Mouse (Mus musculus) bone marrow macrophage, adult 2 months (primary cell): ENCODE results near the gene Kcnh1. TPM values are rescaled to one million over a fixed set of nuclear protein-coding genes. Genes with fewer than 3 reads are reported as not detected.

Experiments
- H3K27ac ChIP-seq: 2 replicates; pipeline ENCODE4 v1.5.1; 2012; ENCODE audit warnings: low read depth, low read length; ENCODE audit not compliant: insufficient read depth
- H3K4me1 ChIP-seq: 2 replicates; pipeline ENCODE4 v1.6.1; 2012; ENCODE audit warnings: low read length; ENCODE audit not compliant: control insufficient read depth, insufficient read depth
- H3K4me3 ChIP-seq: 2 replicates; pipeline ENCODE4 v1.5.1; 2012; ENCODE audit warnings: mild to moderate bottlenecking, low read length, moderate library complexity; ENCODE audit not compliant: insufficient read depth
- CTCF ChIP-seq: IDR thresholded peaks from 2 replicates; pipeline ENCODE4 v1.5.1; 2012; ENCODE audit warnings: low read depth, mild to moderate bottlenecking, low read length, moderate library complexity
- POLR2A ChIP-seq: IDR thresholded peaks from 2 replicates; pipeline ENCODE4 v1.6.1; 2012; ENCODE audit warnings: mild to moderate bottlenecking, low read depth, low read length, borderline replicate concordance
- polyA plus RNA-seq: library from polyadenylated mRNA; stranded (reverse); fragments of >200 nt; gene quantifications from 2 replicates; pipeline ENCODE4 v1.2.4, GENCODE M21; 2012; ENCODE audit not compliant: missing spikeins, insufficient read depth, insufficient read length

The Kcnh1 gene
- polyA plus RNA-seq, 1 experiment: not detected

DNA sequence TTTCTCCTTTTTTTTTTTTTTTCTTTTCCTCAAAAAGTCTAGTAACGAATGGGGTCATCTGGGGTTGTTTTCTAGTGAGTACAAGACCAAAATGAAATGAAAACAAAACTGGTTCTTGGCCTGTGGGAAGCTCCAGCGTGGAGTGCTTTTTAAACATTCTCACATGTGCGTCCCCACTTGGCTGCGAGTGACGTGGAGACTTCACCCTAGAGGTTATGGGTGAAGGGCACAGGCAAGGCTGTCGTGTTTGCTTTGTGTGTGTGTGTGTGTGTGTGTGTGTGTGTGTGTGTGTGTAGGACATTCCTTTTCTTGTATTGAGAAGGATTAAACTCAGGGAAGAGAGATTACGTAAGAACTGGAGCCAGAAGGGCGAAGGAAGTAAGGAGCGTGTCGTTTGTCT, 6.9 kb downstream of the Kcnh1 start:
- TF ChIP-seq CTCF (no peak), POLR2A (no peak)
- no peaks in the 10 kb centered on the region for H3K4me1 ChIP-seq

DNA sequence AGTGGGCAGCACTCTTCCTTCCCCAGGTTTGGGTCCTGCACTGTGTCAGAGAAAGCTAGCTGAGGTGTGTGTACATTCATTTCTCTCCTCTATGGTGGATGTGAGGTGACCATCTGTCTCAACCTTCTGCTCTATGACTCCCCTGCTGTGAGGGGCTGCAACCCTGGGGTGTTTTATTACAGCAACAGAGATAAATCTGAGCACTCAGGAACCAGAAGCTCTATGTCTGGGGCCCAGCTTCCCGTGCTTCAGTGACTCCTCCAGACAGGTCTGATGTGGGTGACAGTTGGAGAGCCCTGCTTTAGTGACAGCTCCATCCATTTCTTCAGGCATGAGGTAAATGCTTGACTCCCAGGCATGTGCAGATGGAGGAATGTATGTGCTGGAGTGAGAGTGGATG, 12.4 kb downstream of the Kcnh1 start:
- no peak overlapping the region for H3K27ac ChIP-seq
- no peak overlapping the region for H3K4me3 ChIP-seq
- no peak for TF ChIP-seq POLR2A
- TF ChIP-seq CTCF: no peak
- H3K4me1 ChIP-seq: no peaks in the 10 kb centered on the region

More for the DNA sequence above, 6.9 kb downstream of the Kcnh1 start:
- Histone ChIP-seq H3K4me3 (no peak overlapping the region), H3K27ac (no peak overlapping the region)

DNA sequence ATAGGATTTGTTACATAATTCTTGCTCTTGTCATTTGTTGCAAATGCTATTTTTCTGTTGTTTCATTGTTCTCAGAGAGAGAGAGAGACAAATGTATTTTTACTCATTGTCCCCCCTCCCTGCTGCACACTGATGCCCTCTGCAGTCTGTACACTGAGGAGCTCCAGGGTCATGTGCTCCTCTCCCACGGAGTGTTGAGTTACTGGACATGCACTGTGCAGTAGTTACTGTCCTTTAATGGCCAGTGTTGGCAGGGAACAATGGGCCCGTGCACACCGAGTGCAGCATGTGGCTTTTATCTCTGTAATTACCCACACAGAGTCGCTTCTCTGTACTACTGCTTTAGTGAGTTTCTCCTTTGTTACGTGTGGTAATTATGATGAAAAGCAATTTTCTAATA, 17.4 kb downstream of the Kcnh1 start:
- Histone ChIP-seq H3K27ac (no peak overlapping the region), H3K4me1 (no peaks in the 10 kb centered on the region), H3K4me3 (no peak overlapping the region)
- TF ChIP-seq CTCF (no peak), POLR2A (no peak)

DNA sequence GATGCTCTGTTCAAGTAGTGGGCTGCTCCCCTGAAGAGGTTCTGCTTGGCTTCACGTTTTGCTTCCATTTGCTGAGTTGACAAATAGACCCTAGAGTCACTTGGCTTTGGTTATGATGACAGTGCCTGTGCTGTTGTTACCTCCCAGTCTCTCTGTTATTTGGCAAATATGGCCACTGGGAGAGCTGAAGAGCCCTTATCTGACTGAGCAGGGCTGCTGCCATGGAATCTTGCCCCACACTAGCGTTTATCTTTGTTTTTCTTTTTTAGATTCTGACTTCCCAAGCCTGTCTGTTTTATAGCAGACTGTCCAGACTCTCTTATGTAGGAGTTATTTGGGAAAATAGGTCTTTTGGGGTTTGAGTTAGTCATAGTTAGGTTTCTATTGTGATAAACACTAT, 21.9 kb downstream of the Kcnh1 start:
- no peaks in the 10 kb centered on the region for H3K4me1 ChIP-seq
- TF ChIP-seq POLR2A: no peak
- no peak for TF ChIP-seq CTCF
- no peak overlapping the region for H3K4me3 ChIP-seq

DNA sequence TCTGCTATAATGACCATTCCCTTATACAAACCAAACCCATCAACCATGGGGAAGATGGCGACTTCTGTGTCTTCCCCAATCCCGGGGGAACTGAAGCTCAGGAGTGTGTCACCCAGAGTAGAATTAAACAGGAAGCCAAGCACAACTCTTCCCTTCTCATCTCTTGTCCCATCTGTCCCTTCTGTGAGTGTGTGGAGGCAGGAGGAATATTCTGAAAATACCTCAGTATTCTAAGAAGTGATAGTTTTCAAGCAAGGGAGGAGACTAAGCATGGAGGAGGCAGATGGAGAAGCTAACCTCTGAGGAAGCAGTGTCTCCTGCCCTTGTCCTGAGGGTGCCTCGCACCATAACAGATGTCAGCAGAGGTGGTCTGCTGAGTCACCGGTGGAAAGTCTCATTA, 24.1 kb downstream of the Kcnh1 start:
- Histone ChIP-seq H3K27ac (no peak overlapping the region), H3K4me1 (no peaks in the 10 kb centered on the region), H3K4me3 (no peak overlapping the region)
- TF ChIP-seq CTCF (no peak), POLR2A (no peak)

More for the DNA sequence above, 21.9 kb downstream of the Kcnh1 start:
- H3K27ac ChIP-seq: no peak overlapping the region

DNA sequence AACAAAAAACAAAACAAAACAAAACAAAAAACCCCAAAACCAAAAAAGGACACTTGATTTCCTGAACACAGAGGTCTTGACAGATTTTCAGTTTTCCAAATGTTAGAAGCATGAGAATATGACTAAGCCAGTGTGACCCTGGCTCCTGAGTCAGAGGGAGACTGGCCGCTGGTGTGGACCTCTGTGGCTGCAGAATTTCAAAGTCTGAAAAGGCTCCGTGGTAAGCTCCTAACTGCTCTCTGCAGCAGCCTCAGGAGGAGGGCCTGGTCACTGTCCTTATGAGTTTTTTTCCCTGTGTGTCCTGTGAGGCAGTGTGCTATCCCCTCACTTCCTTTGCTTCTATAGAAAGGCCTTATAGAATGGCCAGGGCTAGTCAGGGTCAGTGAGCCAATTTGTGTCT, 29.6 kb downstream of the Kcnh1 start:
- Histone ChIP-seq H3K4me3 (no peak overlapping the region), H3K4me1 (no peaks in the 10 kb centered on the region), H3K27ac (no peak overlapping the region)
- no peak for TF ChIP-seq CTCF
- no peak for TF ChIP-seq POLR2A

DNA sequence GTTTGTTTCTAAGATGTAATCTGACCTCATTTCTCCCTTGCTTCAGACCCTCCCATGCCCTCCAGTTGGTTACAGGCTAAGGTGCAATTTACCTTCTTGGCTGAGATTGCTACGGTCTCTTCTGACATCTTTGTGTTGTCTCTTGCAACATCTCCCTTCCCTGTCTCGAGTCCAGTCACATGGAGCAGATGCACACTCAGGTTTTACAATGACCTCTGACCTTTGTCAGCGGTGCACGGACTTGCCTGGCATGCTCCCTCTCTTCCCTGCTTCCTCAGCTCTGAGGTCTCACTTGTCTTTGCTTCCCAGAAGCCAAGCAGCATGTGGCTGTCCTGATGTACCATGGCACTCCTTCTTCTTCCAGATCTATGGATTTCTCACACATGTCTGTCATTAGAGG, 33.6 kb downstream of the Kcnh1 start:
- TF ChIP-seq CTCF: no peak
- TF ChIP-seq POLR2A: no peak
- Histone ChIP-seq H3K4me3 (no peak overlapping the region), H3K27ac (no peak overlapping the region), H3K4me1 (no peaks in the 10 kb centered on the region)

DNA sequence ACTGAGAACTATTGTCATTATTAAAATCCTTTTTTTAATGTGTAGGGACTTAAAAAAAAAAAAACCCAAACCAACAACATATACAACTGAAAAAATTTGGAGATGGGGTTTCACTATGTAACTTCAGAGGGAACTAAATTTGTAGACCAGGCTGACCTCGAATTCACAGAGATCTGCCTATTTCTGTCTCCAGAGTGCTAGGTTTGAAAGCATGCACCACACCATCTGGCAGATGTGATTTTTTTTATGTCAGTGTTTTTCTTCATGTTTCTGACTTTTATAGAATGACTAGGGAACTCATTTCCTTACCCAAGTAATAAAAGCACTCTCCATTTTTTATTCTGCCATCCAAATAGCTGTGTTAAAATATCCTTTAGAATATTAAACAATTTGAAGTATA, 42.1 kb downstream of the Kcnh1 start:
- H3K4me3 ChIP-seq: no peak overlapping the region
- no peak for TF ChIP-seq POLR2A
- no peak for TF ChIP-seq CTCF
- no peak overlapping the region for H3K27ac ChIP-seq
- no peaks in the 10 kb centered on the region for H3K4me1 ChIP-seq

DNA sequence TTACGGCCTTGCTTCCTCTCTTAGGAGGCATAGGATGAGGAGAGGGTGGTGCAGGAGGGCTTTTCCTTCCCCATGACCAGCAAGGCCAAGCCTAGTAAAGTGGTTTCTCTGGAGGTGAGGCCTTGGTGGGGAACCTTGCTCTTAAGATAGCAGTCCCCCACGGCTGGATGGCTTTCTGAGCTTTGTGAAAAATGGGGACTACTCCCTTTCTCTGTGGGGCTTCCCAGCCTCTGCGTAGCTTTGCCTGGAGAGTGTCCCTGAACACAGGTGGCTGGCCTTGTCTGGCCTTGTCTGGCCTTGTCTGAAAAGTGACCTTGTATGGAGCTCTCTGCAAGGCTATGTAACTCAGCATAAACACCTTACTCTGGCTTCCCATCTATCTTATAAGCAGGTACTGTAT, 56.3 kb downstream of the Kcnh1 start:
- TF ChIP-seq POLR2A: no peak
- no peaks in the 10 kb centered on the region for H3K4me1 ChIP-seq
- no peak overlapping the region for H3K27ac ChIP-seq
- H3K4me3 ChIP-seq: no peak overlapping the region

DNA sequence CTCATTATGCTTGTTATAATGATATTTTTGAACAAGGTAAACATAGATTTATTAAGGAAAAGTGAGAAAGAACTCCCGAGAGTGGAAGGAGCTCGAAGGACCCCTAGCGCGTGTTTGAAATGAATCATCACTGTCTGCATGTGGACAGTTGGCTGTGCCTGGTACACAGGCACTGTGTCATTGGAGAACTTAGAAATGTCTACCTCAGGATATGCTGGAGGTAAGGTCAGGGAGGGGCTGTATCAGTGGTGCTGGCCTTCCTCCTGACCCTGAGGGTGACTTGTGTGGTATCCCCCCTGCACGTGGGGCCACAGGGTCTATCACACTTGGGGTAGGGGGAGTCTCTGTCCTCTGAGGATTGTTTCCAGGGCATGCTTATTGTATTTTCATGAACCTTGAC, 68.6 kb downstream of the Kcnh1 start:
- H3K4me1 ChIP-seq: no peaks in the 10 kb centered on the region
- no peak overlapping the region for H3K4me3 ChIP-seq
- TF ChIP-seq CTCF (no peak), POLR2A (no peak)
- no peak overlapping the region for H3K27ac ChIP-seq

DNA sequence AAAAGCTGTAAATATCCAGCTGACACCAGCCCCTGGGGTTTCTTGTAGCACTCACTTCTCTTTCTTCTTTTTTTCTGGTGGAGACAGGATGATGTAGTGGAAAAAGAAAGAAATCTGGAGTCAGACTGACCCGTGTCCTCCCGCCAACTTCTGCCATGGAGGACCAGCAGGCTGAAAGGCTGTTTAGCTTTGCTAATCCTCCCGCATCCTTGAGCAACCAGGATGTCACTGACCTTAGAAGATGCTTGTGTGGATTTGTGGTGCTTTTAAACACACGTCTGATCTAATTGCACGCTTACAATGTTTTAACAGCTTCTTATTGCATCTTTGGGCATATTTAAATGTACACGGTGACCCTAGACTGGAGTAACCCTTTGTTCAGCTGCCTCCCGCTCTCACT, 69.0 kb downstream of the Kcnh1 start:
- no peaks in the 10 kb centered on the region for H3K4me1 ChIP-seq
- no peak overlapping the region for H3K4me3 ChIP-seq
- H3K27ac ChIP-seq: no peak overlapping the region
- no peak for TF ChIP-seq POLR2A
- TF ChIP-seq CTCF: no peak
